Mouse (Mus musculus) cerebellum, adult 18-20 months (tissue): Measurements from ENCODE around the gene Itm2b.
A peak's percentile ranks its signal among the peaks of the same experiment; 100 is the strongest.

ENCODE experiments used
- DNase-seq, 2 experiments: peaks; one replicate each; pipeline ENCODE4 v3.0.0; 2021

Itm2b gene

GRCm38 (mm10) chr14:73384913-73385719, at the start of gene Itm2b:
Itm2b (minus strand) TSS chr14:73385289.
- DNase-seq: peak; percentile 78 to 90

- no peak for DNase-seq
Observed at GRCm38 (mm10) chr14:73433487-73433886, 48.4 kb upstream of the Itm2b start.

GRCm38 (mm10) chr14:73430571-73430970, 45.5 kb upstream of the Itm2b start:
- DNase-seq: no peak

GRCm38 (mm10) chr14:73425571-73426041, 40.5 kb upstream of the Itm2b start:
- peak; percentile 64 to 66 for DNase-seq

- peak; percentile 74 to 87 for DNase-seq
Observed at GRCm38 (mm10) chr14:73424961-73425360, 39.9 kb upstream of the Itm2b start.

GRCm38 (mm10) chr14:73423542-73423941, 38.5 kb upstream of the Itm2b start:
- no peak for DNase-seq

GRCm38 (mm10) chr14:73422621-73423020, 37.5 kb upstream of the Itm2b start:
- DNase-seq: peak in 1 of 2 experiments; percentile 18

GRCm38 (mm10) chr14:73421580-73421979, 36.5 kb upstream of the Itm2b start:
- no peak for DNase-seq

GRCm38 (mm10) chr14:73420138-73420745, 35.2 kb upstream of the Itm2b start:
- peak; percentile 50 to 52 for DNase-seq

GRCm38 (mm10) chr14:73416511-73416910, 31.4 kb upstream of the Itm2b start:
- DNase-seq: no peak

GRCm38 (mm10) chr14:73415376-73416035, 30.4 kb upstream of the Itm2b start:
- DNase-seq: no peak

- DNase-seq: no peak
Observed at GRCm38 (mm10) chr14:73411729-73412128, 26.6 kb upstream of the Itm2b start.

GRCm38 (mm10) chr14:73410083-73410482, 25.0 kb upstream of the Itm2b start:
- DNase-seq: no peak

GRCm38 (mm10) chr14:73408223-73408845, 23.2 kb upstream of the Itm2b start:
- no peak for DNase-seq

GRCm38 (mm10) chr14:73404016-73404415, 18.9 kb upstream of the Itm2b start:
- DNase-seq: peak in 1 of 2 experiments; percentile 34

- DNase-seq: peak in 1 of 2 experiments; percentile 21
Observed at GRCm38 (mm10) chr14:73403351-73403750, 18.3 kb upstream of the Itm2b start.

- DNase-seq: peak in 1 of 2 experiments; percentile 24
Observed at GRCm38 (mm10) chr14:73402296-73403035, 17.4 kb upstream of the Itm2b start.

GRCm38 (mm10) chr14:73401408-73401807, 16.3 kb upstream of the Itm2b start:
- DNase-seq: no peak

- no peak for DNase-seq
Observed at GRCm38 (mm10) chr14:73399866-73400618, 15.0 kb upstream of the Itm2b start.

GRCm38 (mm10) chr14:73398367-73398996, 13.4 kb upstream of the Itm2b start:
- DNase-seq: no peak

- DNase-seq: peak in 1 of 2 experiments; percentile 34
Observed at GRCm38 (mm10) chr14:73395750-73396149, 10.7 kb upstream of the Itm2b start.
